Mouse (Mus musculus) adrenal gland, postnatal 14 days (tissue): ENCODE data around the gene Pik3ap1. TPM values are rescaled to one million over a fixed set of nuclear protein-coding genes. Genes with fewer than 3 reads are reported as not detected.

Experiments
- DNase-seq: peaks from one replicate; pipeline ENCODE4 v3.0.0; 2021; ENCODE audit warnings: mixed read lengths
- total RNA-seq: library from RNA; stranded (reverse); gene quantifications from 2 replicates; pipeline ENCODE4 v1.2.3, GENCODE M21; 2021

The Pik3ap1 gene
- total RNA-seq, 1 experiment from 2014 or later: 8.4 TPM

DNA sequence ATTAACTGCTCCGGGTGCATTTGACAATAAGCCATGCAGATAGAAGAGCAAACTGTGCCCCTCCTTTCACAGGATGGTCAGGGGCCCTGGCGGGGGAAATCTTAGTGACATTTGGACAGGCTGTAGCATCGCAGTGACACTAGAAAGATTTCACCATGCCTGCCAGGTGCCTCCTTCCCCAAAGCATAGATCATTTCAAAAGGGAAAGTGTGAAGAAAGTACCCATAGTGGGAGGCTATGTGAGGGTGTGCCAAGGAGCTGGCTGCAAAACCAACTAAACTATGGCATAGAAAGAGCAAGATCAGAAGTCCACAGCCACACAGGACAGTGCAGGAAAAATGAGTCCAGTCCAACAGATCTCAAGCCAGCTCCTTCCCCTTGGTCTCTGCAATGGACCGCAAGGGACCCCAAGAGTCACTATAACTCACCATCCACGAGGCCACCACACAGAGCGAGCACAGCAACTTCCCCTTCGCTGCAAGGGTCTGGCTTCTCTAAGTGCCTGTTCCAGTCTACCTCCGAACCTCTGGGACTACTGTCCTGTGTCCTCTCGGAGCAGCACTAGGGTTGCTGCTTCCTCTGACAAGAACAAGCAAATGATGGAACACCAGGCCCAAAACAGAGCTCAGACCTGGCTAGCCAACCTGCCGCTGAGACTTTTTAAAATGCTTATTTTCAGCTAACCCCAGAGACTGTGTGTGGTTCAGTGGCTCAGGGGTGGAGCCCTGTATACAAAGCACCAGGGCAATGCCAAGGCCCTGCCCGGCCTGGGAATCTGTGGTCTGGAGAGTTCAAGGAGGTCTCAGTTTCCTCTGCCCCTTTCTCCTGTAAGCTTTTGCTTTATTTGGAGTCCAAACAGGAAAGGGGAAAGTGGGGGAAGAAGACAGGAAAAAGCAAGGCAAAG is 15.1 kb downstream of the Pik3ap1 start:
- no peak for DNase-seq

- DNase-seq: no peak
These were observed 17.9 kb downstream of the Pik3ap1 start for GRCm38 (mm10) chr19:41366854-41367517.

- DNase-seq: no peak
These were observed 18.6 kb downstream of the Pik3ap1 start for GRCm38 (mm10) chr19:41366192-41366853.

DNA sequence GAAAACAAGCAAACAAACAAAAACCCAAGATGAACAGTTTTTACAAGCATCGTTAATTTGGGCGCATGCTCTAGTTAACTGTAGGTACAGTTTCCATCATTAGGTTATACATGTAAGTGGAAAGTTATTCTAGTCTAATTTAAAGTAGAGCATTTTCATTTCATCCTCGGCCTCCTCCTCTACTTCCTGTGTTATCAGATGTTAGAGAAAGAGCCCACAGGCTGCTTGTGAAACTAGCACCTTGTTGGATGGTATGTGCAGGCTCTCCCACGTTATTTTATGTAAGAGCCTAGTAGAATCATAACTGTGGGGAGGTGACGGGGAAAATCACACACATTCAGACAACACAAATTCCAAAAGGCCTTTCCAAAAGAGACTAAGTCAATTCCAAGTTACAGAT is 19.3 kb downstream of the Pik3ap1 start:
- DNase-seq: no peak

DNA sequence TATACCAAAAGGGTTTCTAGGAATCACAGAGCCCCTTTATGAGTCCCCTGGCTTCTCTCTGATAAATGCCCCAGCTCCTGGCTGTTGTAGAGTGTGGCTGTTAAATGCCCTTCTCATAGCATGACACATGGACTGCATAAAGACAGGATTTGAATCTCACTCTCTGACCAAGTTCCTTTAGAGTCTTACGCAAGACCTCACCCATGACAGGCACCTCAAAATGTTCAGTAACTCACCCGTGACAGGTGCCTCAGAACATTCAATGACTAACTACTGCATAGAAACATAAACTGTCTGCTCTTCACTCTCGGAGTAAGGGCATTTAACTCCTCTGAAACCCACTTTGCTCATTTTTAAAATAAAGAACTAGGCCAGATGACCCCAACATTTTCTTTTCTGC is 20.4 kb downstream of the Pik3ap1 start:
- DNase-seq: no peak

- DNase-seq: no peak
These were observed 21.9 kb downstream of the Pik3ap1 start for GRCm38 (mm10) chr19:41362963-41363362.

GRCm38 (mm10) chr19:41360459-41360858 is 24.4 kb downstream of the Pik3ap1 start:
- DNase-seq: no peak

GRCm38 (mm10) chr19:41354287-41354951 is 30.5 kb downstream of the Pik3ap1 start:
- no peak for DNase-seq

GRCm38 (mm10) chr19:41349624-41350023 is 35.3 kb downstream of the Pik3ap1 start:
- no peak for DNase-seq

DNA sequence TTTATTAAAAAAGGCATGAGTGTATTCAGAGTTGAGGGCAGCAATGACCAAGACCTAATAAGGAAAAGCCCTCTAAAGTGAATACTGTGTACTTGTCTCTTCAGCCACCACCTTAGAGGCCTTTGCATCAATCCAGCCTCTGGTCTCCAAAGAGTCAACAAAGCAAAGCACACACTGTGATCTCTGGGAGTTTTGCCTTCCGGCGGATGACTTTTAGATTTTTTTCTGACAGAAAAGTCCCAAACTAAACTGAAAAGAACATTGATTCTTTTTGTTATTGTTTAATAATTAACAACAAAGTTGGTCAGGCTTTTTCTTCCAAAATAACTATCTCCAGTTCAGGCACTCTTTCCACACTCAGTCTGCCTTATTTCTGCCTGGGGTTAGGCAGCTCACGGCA is 36.7 kb downstream of the Pik3ap1 start:
- DNase-seq: no peak

GRCm38 (mm10) chr19:41347326-41347725 is 37.6 kb downstream of the Pik3ap1 start:
- peak; percentile 40 for DNase-seq

DNA sequence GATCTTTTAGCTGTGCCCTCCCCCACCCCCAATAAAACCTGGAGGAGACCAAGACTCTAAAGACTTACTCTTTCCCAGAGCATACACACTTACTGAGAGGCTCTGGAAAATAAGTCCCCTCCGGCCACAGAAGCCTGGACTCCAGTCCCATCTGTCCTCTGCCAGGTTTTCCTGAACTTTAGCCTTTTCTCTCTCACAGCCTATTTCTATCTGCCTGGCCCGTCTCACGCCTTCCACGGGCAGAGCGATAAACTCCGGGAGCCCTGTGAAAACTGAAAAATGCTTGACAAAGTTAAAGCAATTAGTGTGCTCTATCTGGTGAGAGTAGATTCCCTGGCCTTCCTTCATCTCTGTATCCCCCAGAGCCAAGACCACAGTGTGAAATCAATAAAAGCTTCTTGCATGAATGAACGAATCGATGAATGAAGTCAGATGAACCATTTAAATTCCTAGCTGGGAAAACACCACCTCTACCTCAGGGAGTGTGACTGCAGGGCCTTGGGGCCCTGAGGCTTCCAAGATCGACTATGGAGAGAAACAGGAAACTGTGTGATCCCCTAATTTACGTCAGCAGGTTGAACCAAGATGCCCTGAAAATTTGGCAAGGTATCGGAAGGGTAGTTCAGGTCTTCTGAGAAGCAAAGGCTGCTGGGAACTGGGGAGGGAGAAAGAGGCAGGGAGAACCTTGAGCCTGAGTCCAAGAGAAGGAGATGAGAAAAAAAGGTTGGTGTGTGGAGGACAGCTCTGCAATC is 38.6 kb downstream of the Pik3ap1 start:
- no peak for DNase-seq

DNA sequence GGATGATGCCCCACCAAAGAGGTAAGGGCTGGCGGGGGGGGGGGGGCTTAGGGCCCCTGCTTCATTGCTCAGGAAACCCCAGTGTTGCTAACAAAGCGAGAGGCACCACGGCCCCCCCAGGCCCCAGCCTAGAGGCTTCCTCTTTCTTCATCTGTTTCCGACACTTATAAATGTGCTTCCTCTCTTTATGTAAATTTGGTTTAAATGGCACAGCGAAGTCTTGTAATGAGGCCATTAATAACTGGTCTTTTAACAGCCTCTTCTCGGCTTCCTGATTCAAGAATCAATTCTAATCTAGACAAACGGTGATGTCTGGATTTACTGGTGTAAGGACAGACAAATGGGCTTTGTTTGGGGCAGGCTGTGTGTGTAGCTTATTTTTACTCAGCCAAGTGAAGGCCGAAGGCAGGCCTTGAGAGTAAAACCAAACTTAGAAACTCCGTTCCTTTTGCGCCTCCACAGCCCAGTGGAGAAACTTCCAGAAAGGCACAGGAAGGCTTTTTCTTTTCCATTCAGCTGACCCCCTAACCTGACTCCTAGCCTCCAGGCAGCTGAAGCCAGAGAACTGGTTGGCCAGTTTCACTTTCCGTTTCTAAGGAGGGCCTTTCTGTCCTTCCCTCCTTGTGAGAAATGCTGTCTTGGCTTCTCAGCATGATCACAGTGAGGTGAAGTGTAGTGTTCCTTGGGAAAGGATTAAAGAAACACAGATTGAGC is 39.7 kb downstream of the Pik3ap1 start:
- DNase-seq: peak; percentile 44

- no peak for DNase-seq
These were observed 40.3 kb downstream of the Pik3ap1 start for GRCm38 (mm10) chr19:41344666-41345027.

DNA sequence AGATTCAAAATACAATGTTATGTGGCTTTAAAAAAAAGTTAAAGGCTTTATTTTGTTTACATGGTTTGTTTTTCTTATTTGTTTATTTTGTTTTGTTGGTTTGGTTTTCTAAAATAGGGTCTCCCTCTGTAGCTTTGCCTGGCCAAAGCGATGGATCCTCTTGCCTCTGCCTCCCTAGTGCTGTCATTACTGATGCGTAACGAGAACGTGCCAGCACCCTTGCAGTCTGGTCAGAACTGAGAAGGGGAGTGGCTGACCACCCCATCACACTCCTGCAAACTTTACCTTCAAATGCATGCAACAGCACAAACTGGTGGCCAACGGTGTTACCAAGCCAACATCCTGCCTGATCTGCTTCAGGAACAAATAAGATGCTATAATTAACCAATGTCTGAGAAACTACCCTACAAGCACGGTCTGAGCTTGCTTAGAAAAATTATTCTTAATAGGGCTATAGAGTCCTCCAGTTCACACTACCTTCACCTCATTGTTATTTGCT is 42.3 kb downstream of the Pik3ap1 start:
- no peak for DNase-seq

DNA sequence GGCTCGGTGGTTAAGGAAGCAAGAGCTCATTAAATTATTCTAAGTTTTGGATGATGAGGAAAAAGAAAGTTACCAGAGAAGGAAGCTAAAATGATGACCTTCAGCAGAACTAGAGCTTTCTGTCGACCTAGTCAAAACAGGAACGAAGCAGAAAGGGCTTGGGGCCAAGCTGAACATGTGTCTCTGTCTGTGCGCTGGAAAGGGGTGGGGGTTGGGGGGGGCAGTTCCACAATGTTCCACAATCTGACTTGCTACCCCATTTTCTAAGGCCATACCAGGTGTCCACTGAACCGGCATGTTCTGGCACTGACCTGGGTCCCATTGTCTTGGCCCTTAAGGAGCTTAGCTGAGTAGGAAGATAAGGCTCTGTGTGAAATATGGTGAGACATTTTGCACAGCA is 43.2 kb downstream of the Pik3ap1 start:
- DNase-seq: no peak

GRCm38 (mm10) chr19:41339020-41339836 is 45.7 kb downstream of the Pik3ap1 start:
- DNase-seq: no peak

GRCm38 (mm10) chr19:41338379-41338778 is 46.5 kb downstream of the Pik3ap1 start:
- DNase-seq: no peak

GRCm38 (mm10) chr19:41335721-41336120 is 49.2 kb downstream of the Pik3ap1 start:
- no peak for DNase-seq

DNA sequence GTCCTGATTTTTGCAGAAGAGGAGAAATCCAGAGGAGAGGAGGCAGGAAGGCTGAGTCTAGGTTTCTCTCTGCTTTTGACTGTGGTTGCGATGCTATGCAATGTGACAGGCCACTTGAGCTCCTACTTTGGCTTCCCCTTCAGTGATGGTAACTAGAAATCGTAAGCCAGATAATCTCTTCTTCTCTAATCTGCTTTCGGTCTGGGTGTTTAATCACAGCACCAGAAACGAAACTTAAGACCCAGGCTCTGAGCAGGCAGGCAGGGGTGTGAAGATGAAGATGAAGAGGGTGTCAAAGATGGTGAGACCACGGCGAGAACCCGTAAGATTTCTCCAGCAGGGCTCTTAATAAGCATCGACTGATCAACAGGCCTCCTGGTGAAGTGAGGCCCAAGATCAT is 51.9 kb downstream of the Pik3ap1 start:
- DNase-seq: no peak
